Mouse (Mus musculus): ENCODE results near the gene Aak1. TPM values are rescaled to one million over a fixed set of nuclear protein-coding genes. Genes with fewer than 3 reads are reported as not detected.

Aak1 gene
- polyA plus RNA-seq, 1 experiment from 2014 or later, result 43.9 TPM

DNA sequence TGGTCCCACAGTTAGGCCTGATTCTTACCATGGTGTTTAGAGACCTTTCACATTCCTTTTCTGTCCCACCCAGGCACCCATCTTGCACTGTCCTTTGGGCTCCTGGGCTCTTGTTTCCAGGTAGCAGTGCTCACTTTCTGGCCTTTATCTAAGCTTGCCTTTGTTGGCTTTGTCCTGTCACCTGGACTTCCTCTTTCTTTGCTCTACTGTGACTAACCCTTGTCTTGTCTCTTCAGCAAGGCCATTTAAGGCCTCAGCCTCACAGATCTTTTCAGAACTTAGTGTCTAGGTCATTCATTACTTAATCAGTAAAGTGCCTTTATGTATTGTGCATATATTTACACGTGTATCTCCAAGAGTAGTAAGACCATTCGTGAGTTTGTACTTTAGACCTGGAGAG, 99.4 kb downstream of the Aak1 start:
- 93% methylated on average over 2 of the region's 2 CpGs for WGBS
- H3K9me3 ChIP-seq (ENCODE audit: control insufficient read depth, low read length), result no peaks in the 10 kb centered on the region
- no peak overlapping the region for H3K4me3 ChIP-seq (replicated peaks; ENCODE audit: low read depth, low read length)
- ATAC-seq (ENCODE audit: low FRiP score, low TSS enrichment) (no peak), DNase-seq (no peak)
- H3K27ac ChIP-seq (replicated peaks; ENCODE audit: low read depth, low read length), result no peak overlapping the region
- H3K4me2 ChIP-seq (ENCODE audit: low read length), result no peak overlapping the region
- no peak overlapping the region for H3K9ac ChIP-seq (replicated peaks; ENCODE audit: low read length)
- no peaks in the 10 kb centered on the region for H3K27me3 ChIP-seq (ENCODE audit: control insufficient read depth, insufficient read depth, low read length)
- H3K36me3 ChIP-seq (ENCODE audit: control insufficient read depth, insufficient read depth, low read length), result peaks cover 39% of the 10 kb centered on the region
- peaks cover 5% of the 10 kb centered on the region; the same call in 1 of the 2 replicates for H3K4me1 ChIP-seq (ENCODE audit: control insufficient read depth, insufficient read depth, low read length)

- Histone ChIP-seq H3K36me3 (ENCODE audit: control insufficient read depth, insufficient read depth, low read length) (peaks cover 37% of the 10 kb centered on the region), H3K4me2 (ENCODE audit: low read length) (no peak overlapping the region), H3K4me3 (replicated peaks; ENCODE audit: low read depth, low read length) (no peak overlapping the region), H3K27me3 (ENCODE audit: control insufficient read depth, insufficient read depth, low read length) (no peaks in the 10 kb centered on the region), H3K27ac (replicated peaks; ENCODE audit: low read depth, low read length) (no peak overlapping the region), H3K4me1 (ENCODE audit: control insufficient read depth, insufficient read depth, low read length) (peaks cover 5% of the 10 kb centered on the region; the same call in 1 of the 2 replicates), H3K9me3 (ENCODE audit: control insufficient read depth, low read length) (no peaks in the 10 kb centered on the region), H3K9ac (replicated peaks; ENCODE audit: low read length) (no peak overlapping the region)
- WGBS, result 79% methylated on average over 1 of the region's 1 CpGs
- ATAC-seq (ENCODE audit: low FRiP score, low TSS enrichment) (no peak), DNase-seq (no peak)
Measured at GRCm38 (mm10) chr6:86950141-86950540, 100.8 kb downstream of the Aak1 start.

DNA sequence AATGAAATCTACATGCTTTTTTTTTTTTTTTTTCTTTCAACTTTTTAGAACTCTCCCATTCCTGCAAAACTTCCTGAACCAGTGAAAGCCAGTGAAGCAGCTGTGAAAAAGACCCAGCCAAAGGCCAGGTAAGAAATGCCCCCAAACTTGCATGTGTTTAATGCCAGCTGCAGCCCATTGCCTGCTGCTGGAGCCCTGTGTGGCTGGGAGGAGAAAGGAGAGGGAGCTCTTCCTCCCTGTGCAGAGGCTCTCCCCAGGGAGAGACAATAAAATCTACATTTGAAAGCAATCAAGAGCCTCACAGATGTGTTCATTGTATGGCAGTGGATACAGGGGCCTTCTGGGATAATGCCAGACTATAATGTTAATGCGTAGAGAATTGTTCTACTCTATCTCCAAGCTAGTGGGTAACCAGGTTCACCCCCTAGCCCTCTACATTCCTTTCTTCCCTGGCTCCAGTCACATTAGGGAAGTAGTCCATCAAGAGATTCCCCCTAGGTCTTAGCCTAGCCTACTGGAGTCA, 101.5 kb downstream of the Aak1 start:
- Histone ChIP-seq H3K4me1 (ENCODE audit: control insufficient read depth, insufficient read depth, low read length) (peaks cover 5% of the 10 kb centered on the region; the same call in 1 of the 2 replicates), H3K4me3 (replicated peaks; ENCODE audit: low read depth, low read length) (no peak overlapping the region), H3K9ac (replicated peaks; ENCODE audit: low read length) (no peak overlapping the region), H3K27ac (replicated peaks; ENCODE audit: low read depth, low read length) (no peak overlapping the region), H3K36me3 (ENCODE audit: control insufficient read depth, insufficient read depth, low read length) (peaks cover 38% of the 10 kb centered on the region), H3K9me3 (ENCODE audit: control insufficient read depth, low read length) (no peaks in the 10 kb centered on the region), H3K4me2 (ENCODE audit: low read length) (no peak overlapping the region), H3K27me3 (ENCODE audit: control insufficient read depth, insufficient read depth, low read length) (no peaks in the 10 kb centered on the region)
- WGBS, result 56% methylated on average over 1 of the region's 1 CpGs
- ATAC-seq (ENCODE audit: low FRiP score, low TSS enrichment) (no peak), DNase-seq (no peak)

DNA sequence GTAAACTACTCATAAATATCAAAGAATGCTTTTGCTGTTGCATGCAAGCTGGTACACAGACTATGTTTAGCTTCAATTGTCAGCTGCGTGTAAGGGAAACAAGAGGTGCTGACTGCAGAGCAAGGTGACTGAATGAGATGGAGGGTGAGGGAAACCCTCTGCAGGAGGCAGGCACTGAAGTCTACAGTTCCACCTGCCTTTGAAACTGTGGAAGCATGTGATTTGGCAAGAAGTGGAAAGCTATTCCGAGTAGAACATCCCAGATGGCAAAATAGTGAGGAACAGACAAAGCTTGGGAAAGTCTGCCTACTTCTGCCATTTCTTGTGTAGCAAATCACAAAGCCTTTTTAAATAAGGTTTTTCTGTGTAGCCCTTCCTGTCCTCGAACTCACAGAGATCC, 106.4 kb downstream of the Aak1 start:
- H3K4me2 ChIP-seq (ENCODE audit: low read length), result no peak overlapping the region
- 85% methylated on average over 3 of the region's 3 CpGs for WGBS
- no peaks in the 10 kb centered on the region for H3K9me3 ChIP-seq (ENCODE audit: control insufficient read depth, low read length)
- H3K27ac ChIP-seq (replicated peaks; ENCODE audit: low read depth, low read length), result no peak overlapping the region
- H3K4me3 ChIP-seq (replicated peaks; ENCODE audit: low read depth, low read length), result no peak overlapping the region
- H3K36me3 ChIP-seq (ENCODE audit: control insufficient read depth, insufficient read depth, low read length), result peaks cover 65% of the 10 kb centered on the region
- ATAC-seq (ENCODE audit: low FRiP score, low TSS enrichment), result no peak
- H3K27me3 ChIP-seq (ENCODE audit: control insufficient read depth, insufficient read depth, low read length), result no peaks in the 10 kb centered on the region
- no peak for DNase-seq
- H3K9ac ChIP-seq (replicated peaks; ENCODE audit: low read length), result no peak overlapping the region
- H3K4me1 ChIP-seq (ENCODE audit: control insufficient read depth, insufficient read depth, low read length), result no peaks in the 10 kb centered on the region

GRCm38 (mm10) chr6:86956206-86956605, 106.9 kb downstream of the Aak1 start:
- no peaks in the 10 kb centered on the region for H3K27me3 ChIP-seq (ENCODE audit: control insufficient read depth, insufficient read depth, low read length)
- H3K9me3 ChIP-seq (ENCODE audit: control insufficient read depth, low read length), result no peaks in the 10 kb centered on the region
- DNase-seq (no peak), ATAC-seq (ENCODE audit: low FRiP score, low TSS enrichment) (no peak)
- no peak overlapping the region for H3K4me2 ChIP-seq (ENCODE audit: low read length)
- no peak overlapping the region for H3K27ac ChIP-seq (replicated peaks; ENCODE audit: low read depth, low read length)
- H3K4me3 ChIP-seq (replicated peaks; ENCODE audit: low read depth, low read length), result no peak overlapping the region
- H3K36me3 ChIP-seq (ENCODE audit: control insufficient read depth, insufficient read depth, low read length), result peaks cover 65% of the 10 kb centered on the region
- H3K9ac ChIP-seq (replicated peaks; ENCODE audit: low read length), result no peak overlapping the region
- H3K4me1 ChIP-seq (ENCODE audit: control insufficient read depth, insufficient read depth, low read length), result no peaks in the 10 kb centered on the region

GRCm38 (mm10) chr6:86959006-86959405, 109.7 kb downstream of the Aak1 start:
- H3K9ac ChIP-seq (replicated peaks; ENCODE audit: low read length), result no peak overlapping the region
- DNase-seq, result no peak
- H3K9me3 ChIP-seq (ENCODE audit: control insufficient read depth, low read length), result no peaks in the 10 kb centered on the region
- no peaks in the 10 kb centered on the region for H3K4me1 ChIP-seq (ENCODE audit: control insufficient read depth, insufficient read depth, low read length)
- ATAC-seq (ENCODE audit: low FRiP score, low TSS enrichment), result no peak
- H3K4me2 ChIP-seq (ENCODE audit: low read length), result no peak overlapping the region
- H3K27ac ChIP-seq (replicated peaks; ENCODE audit: low read depth, low read length), result no peak overlapping the region
- no peak overlapping the region for H3K4me3 ChIP-seq (replicated peaks; ENCODE audit: low read depth, low read length)
- 67% methylated on average over 1 of the region's 1 CpGs for WGBS
- H3K27me3 ChIP-seq (ENCODE audit: control insufficient read depth, insufficient read depth, low read length), result no peaks in the 10 kb centered on the region
- H3K36me3 ChIP-seq (ENCODE audit: control insufficient read depth, insufficient read depth, low read length), result peaks cover 72% of the 10 kb centered on the region

DNA sequence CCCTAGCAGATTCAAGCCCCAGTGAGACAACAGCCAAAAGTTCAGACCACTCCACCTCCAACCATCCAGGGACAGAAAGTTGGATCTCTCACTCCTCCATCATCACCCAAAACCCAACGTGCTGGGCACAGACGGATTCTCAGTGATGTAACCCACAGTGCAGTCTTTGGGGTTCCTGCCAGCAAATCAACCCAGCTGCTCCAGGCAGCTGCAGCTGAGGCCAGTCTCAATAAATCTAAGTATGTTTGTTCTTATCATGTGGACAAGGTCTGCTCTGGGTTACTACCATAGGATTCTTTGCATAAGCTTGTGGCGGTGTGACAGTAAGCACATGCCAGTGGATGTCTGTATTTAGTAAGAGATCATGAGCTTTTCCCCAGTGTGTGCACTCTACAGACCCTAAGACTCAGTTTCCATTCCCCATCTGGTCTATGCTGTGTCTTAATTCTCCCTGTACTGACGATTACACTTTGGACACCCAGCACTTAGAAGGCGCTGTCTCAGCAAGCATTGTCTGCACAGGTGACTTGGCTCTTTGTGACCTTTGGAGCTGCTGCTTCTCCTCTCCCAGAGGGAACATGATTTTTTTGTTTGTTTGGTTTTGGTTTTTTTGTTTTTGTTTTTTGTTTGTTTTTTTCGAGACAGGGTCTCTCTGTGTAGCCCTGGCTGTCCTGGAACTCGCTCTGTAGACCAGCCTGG, 114.8 kb downstream of the Aak1 start:
- H3K36me3 ChIP-seq (ENCODE audit: control insufficient read depth, insufficient read depth, low read length), result peaks cover 85% of the 10 kb centered on the region
- no peak for DNase-seq

GRCm38 (mm10) chr6:86967166-86967565, 117.8 kb downstream of the Aak1 start:
- Histone ChIP-seq H3K9ac (replicated peaks; ENCODE audit: low read length) (no peak overlapping the region), H3K4me1 (ENCODE audit: control insufficient read depth, insufficient read depth, low read length) (no peaks in the 10 kb centered on the region), H3K36me3 (ENCODE audit: control insufficient read depth, insufficient read depth, low read length) (peaks cover 82% of the 10 kb centered on the region), H3K27me3 (ENCODE audit: control insufficient read depth, insufficient read depth, low read length) (no peaks in the 10 kb centered on the region), H3K27ac (replicated peaks; ENCODE audit: low read depth, low read length) (no peak overlapping the region), H3K4me2 (ENCODE audit: low read length) (no peak overlapping the region), H3K4me3 (replicated peaks; ENCODE audit: low read depth, low read length) (no peak overlapping the region), H3K9me3 (ENCODE audit: control insufficient read depth, low read length) (no peaks in the 10 kb centered on the region)
- ATAC-seq (ENCODE audit: low FRiP score, low TSS enrichment) (no peak), DNase-seq (no peak)
- 94% methylated on average over 2 of the region's 2 CpGs for WGBS

More for the DNA sequence above, 114.8 kb downstream of the Aak1 start:
- Histone ChIP-seq H3K27ac (replicated peaks; ENCODE audit: low read depth, low read length) (no peak overlapping the region), H3K4me3 (replicated peaks; ENCODE audit: low read depth, low read length) (no peak overlapping the region), H3K9me3 (ENCODE audit: control insufficient read depth, low read length) (no peaks in the 10 kb centered on the region), H3K27me3 (ENCODE audit: control insufficient read depth, insufficient read depth, low read length) (no peaks in the 10 kb centered on the region), H3K4me2 (ENCODE audit: low read length) (no peak overlapping the region), H3K4me1 (ENCODE audit: control insufficient read depth, insufficient read depth, low read length) (no peaks in the 10 kb centered on the region), H3K9ac (replicated peaks; ENCODE audit: low read length) (no peak overlapping the region)
- ATAC-seq (ENCODE audit: low FRiP score, low TSS enrichment), result no peak
- WGBS, result 94% methylated on average over 7 of the region's 7 CpGs

DNA sequence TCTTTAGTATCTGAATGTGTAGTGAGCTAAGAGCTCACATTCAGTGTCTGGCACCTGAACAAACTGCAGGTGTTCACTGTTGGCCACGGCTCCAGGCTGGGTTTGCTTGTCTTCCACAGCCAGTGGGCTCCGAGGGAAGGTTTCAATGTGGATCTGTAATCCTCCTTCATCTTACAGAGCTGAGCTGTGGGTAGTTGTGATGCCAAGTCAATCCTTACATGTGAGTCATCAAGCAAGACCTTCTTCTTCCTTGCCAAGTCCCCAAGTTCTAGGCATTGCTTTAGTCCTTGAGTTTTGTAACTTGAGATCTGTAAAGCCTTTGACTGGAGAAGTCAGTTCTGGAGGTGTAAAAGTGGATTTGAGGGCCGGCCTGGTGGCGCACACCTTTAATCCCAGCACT, 124.6 kb downstream of the Aak1 start:
- Histone ChIP-seq H3K27me3 (ENCODE audit: control insufficient read depth, insufficient read depth, low read length) (no peaks in the 10 kb centered on the region), H3K9me3 (ENCODE audit: control insufficient read depth, low read length) (no peaks in the 10 kb centered on the region), H3K4me3 (replicated peaks; ENCODE audit: low read depth, low read length) (no peak overlapping the region), H3K4me1 (ENCODE audit: control insufficient read depth, insufficient read depth, low read length) (no peaks in the 10 kb centered on the region), H3K9ac (replicated peaks; ENCODE audit: low read length) (no peak overlapping the region), H3K4me2 (ENCODE audit: low read length) (no peak overlapping the region), H3K36me3 (ENCODE audit: control insufficient read depth, insufficient read depth, low read length) (peaks cover 44% of the 10 kb centered on the region), H3K27ac (replicated peaks; ENCODE audit: low read depth, low read length) (no peak overlapping the region)
- 96% methylated on average over 4 of the region's 4 CpGs for WGBS
- no peak for DNase-seq
- ATAC-seq (ENCODE audit: low FRiP score, low TSS enrichment), result no peak
